Mouse (Mus musculus) stomach, embryonic 14.5 days (tissue): ENCODE data around the gene Zbtb21. TPM values are rescaled to one million over a fixed set of nuclear protein-coding genes. Genes with fewer than 3 reads are reported as not detected.
A peak's percentile ranks its signal among the peaks of the same experiment; 100 is the strongest.
"Not testable (repeated sequence)": the region's sequence is repeated elsewhere in the genome, so short reads cannot be mapped to it uniquely, and the experiment has no call there.

Experiments
- ATAC-seq: fragments of 200-750 bp; cut with Nextera tagmentation; 2 replicates; pipeline ENCODE4 v1.8.0; 2017; ENCODE audit warnings: low read depth, moderate TSS enrichment; ENCODE audit not compliant: insufficient number of reproducible peaks, insufficient read depth, low FRiP score
- H3K27ac ChIP-seq: fragments of 300-500 bp; sonication (generic); 2 replicates; pipeline ENCODE4 v1.5.1; 2014; ENCODE audit warnings: mild to moderate bottlenecking, low read length, moderate library complexity, mixed read lengths
- H3K27me3 ChIP-seq: fragments of 300-500 bp; sonication (generic); 2 replicates; pipeline ENCODE4 v1.6.1; 2014; ENCODE audit warnings: low read length, control low read depth, mixed read lengths; ENCODE audit not compliant: control insufficient read depth, insufficient read depth
- H3K36me3 ChIP-seq: fragments of 300-500 bp; sonication (generic); 2 replicates; pipeline ENCODE4 v1.6.1; 2014; ENCODE audit warnings: mild to moderate bottlenecking, control low read depth, low read length, moderate library complexity, mixed read lengths; ENCODE audit not compliant: control insufficient read depth, insufficient read depth
- H3K4me1 ChIP-seq: fragments of 300-500 bp; sonication (generic); 2 replicates; pipeline ENCODE4 v1.6.1; 2014; ENCODE audit warnings: low read length, control low read depth, mixed read lengths; ENCODE audit not compliant: control insufficient read depth, insufficient read depth
- H3K4me2 ChIP-seq: fragments of 300-500 bp; sonication (generic); replicated peaks from 2 replicates; pipeline ENCODE4 v1.6.1; 2014; ENCODE audit warnings: low read depth, low read length, control low read depth
- H3K4me3 ChIP-seq: fragments of 300-500 bp; sonication (generic); 2 replicates; pipeline ENCODE4 v1.5.1; 2014; ENCODE audit warnings: low read depth, low read length, control low read depth
- H3K9ac ChIP-seq: fragments of 300-500 bp; sonication (generic); replicated peaks from 2 replicates; pipeline ENCODE4 v1.6.1; 2014; ENCODE audit warnings: low read depth, mild to moderate bottlenecking, control low read depth, low read length, moderate library complexity, mixed read lengths
- H3K9me3 ChIP-seq: fragments of 300-500 bp; sonication (generic); 2 replicates; pipeline ENCODE4 v1.6.1; 2016; ENCODE audit warnings: low read depth, low read length, control low read depth; ENCODE audit not compliant: control insufficient read depth
- WGBS: fragments of 180-500 bp; shearing (Covaris S2); extraction: QIAGEN DNeasy Blood & Tissue Kit; methylation state at CpG from one replicate; pipeline ENCODE4 v1.1.7; 2014; 5-methylcytosine and 5-hydroxymethylcytosine counted together
- polyA plus RNA-seq: library from polyadenylated mRNA; unstranded; fragments of >200 nt; fragmentation: Nextera tagmentation; extraction: Ambion mirVana; gene quantifications from 2 replicates; pipeline ENCODE4 v1.2.1, GENCODE M21; 2014

Zbtb21 gene
- polyA plus RNA-seq, 1 experiment from 2014 or later: 16.9 TPM

- Histone ChIP-seq H3K27ac (no peak overlapping the region), H3K4me2 (no peak overlapping the region), H3K36me3 (peaks cover 45% of the 10 kb centered on the region), H3K9me3 (no peaks in the 10 kb centered on the region), H3K4me3 (no peak overlapping the region), H3K4me1 (no peaks in the 10 kb centered on the region), H3K9ac (no peak overlapping the region), H3K27me3 (no peaks in the 10 kb centered on the region)
- ATAC-seq: no peak
- whole genome bisulfite sequencing: 80% methylated on average over 2 of the region's 2 CpGs
These were observed 6.4 kb downstream of the Zbtb21 start for GRCm38 (mm10) chr16:97956011-97956410.

GRCm38 (mm10) chr16:97953300-97953699 is 9.1 kb downstream of the Zbtb21 start:
- no peak for ATAC-seq
- Histone ChIP-seq H3K27me3 (no peaks in the 10 kb centered on the region), H3K27ac (no peak overlapping the region), H3K36me3 (peaks cover 62% of the 10 kb centered on the region), H3K4me1 (no peaks in the 10 kb centered on the region), H3K4me2 (no peak overlapping the region), H3K9me3 (no peaks in the 10 kb centered on the region), H3K9ac (no peak overlapping the region), H3K4me3 (no peak overlapping the region)
- WGBS: 68% methylated on average over 2 of the region's 2 CpGs

- Histone ChIP-seq H3K27ac (no peak overlapping the region), H3K9me3 (no peaks in the 10 kb centered on the region), H3K4me3 (no peak overlapping the region), H3K36me3 (peaks cover 62% of the 10 kb centered on the region), H3K4me2 (no peak overlapping the region), H3K4me1 (no peaks in the 10 kb centered on the region), H3K27me3 (no peaks in the 10 kb centered on the region), H3K9ac (no peak overlapping the region)
- 0 out of 2 replicates have a peak, but pooled peaks have one; percentile 46 for ATAC-seq
- WGBS: 82% methylated on average over 9 of the region's 9 CpGs
These were observed 9.6 kb downstream of the Zbtb21 start for GRCm38 (mm10) chr16:97952801-97953200.

GRCm38 (mm10) chr16:97952371-97952770 is 10.1 kb downstream of the Zbtb21 start:
- Histone ChIP-seq H3K27me3 (no peaks in the 10 kb centered on the region), H3K36me3 (peaks cover 62% of the 10 kb centered on the region), H3K9ac (no peak overlapping the region), H3K27ac (no peak overlapping the region), H3K4me3 (no peak overlapping the region), H3K4me2 (no peak overlapping the region), H3K9me3 (no peaks in the 10 kb centered on the region), H3K4me1 (no peaks in the 10 kb centered on the region)
- WGBS: 92% methylated on average over 4 of the region's 4 CpGs
- no peak for ATAC-seq

GRCm38 (mm10) chr16:97950061-97950460 is 12.4 kb downstream of the Zbtb21 start:
- Histone ChIP-seq H3K36me3 (peaks cover 54% of the 10 kb centered on the region), H3K27me3 (no peaks in the 10 kb centered on the region)
- WGBS: 94% methylated on average over 8 of the region's 8 CpGs

GRCm38 (mm10) chr16:97948836-97949235 is 13.6 kb downstream of the Zbtb21 start:
- Histone ChIP-seq H3K9ac (no peak overlapping the region), H3K9me3 (no peaks in the 10 kb centered on the region), H3K27ac (no peak overlapping the region), H3K4me3 (no peak overlapping the region), H3K36me3 (peaks cover 45% of the 10 kb centered on the region), H3K4me2 (no peak overlapping the region), H3K27me3 (no peaks in the 10 kb centered on the region), H3K4me1 (no peaks in the 10 kb centered on the region)
- no peak for ATAC-seq
- WGBS: 74% methylated on average over 4 of the region's 4 CpGs

More at GRCm38 (mm10) chr16:97950061-97950460, 12.4 kb downstream of the Zbtb21 start:
- H3K4me3 ChIP-seq: no peak overlapping the region
- H3K4me1 ChIP-seq: no peaks in the 10 kb centered on the region
- no peak overlapping the region for H3K4me2 ChIP-seq
- H3K9ac ChIP-seq: no peak overlapping the region
- no peaks in the 10 kb centered on the region for H3K9me3 ChIP-seq
- ATAC-seq: no peak
- H3K27ac ChIP-seq: no peak overlapping the region

GRCm38 (mm10) chr16:97946993-97947392 is 15.4 kb downstream of the Zbtb21 start:
- H3K27ac ChIP-seq, H3K4me2 ChIP-seq, ATAC-seq, H3K9me3 ChIP-seq, H3K9ac ChIP-seq, H3K4me1 ChIP-seq, H3K27me3 ChIP-seq, H3K4me3 ChIP-seq: not testable (repeated sequence)
- 80% methylated on average over 2 of the region's 2 CpGs for WGBS
- peaks cover 27% of the 10 kb centered on the region for H3K36me3 ChIP-seq

- Histone ChIP-seq H3K4me3 (no peak overlapping the region), H3K36me3 (no peaks in the 10 kb centered on the region; the same call in none of the 2 replicates), H3K9me3 (no peaks in the 10 kb centered on the region), H3K4me2 (no peak overlapping the region), H3K27ac (no peak overlapping the region), H3K4me1 (no peaks in the 10 kb centered on the region), H3K9ac (no peak overlapping the region), H3K27me3 (no peaks in the 10 kb centered on the region)
- no peak for ATAC-seq
These were observed 20.6 kb downstream of the Zbtb21 start for GRCm38 (mm10) chr16:97941844-97942243.

GRCm38 (mm10) chr16:97940471-97940973 is 21.9 kb downstream of the Zbtb21 start:
- Histone ChIP-seq H3K36me3 (no peaks in the 10 kb centered on the region; the same call in none of the 2 replicates), H3K27me3 (no peaks in the 10 kb centered on the region), H3K9me3 (no peaks in the 10 kb centered on the region), H3K9ac (no peak overlapping the region), H3K4me1 (no peaks in the 10 kb centered on the region), H3K4me3 (no peak overlapping the region), H3K4me2 (no peak overlapping the region), H3K27ac (no peak overlapping the region)
- WGBS: 89% methylated on average over 3 of the region's 3 CpGs
- ATAC-seq: no peak
